Mouse (Mus musculus): Measurements from ENCODE around the gene Nupl2. TPM values are rescaled to one million over a fixed set of nuclear protein-coding genes. Genes with fewer than 3 reads are reported as not detected.

Gene Nupl2
- polyA plus RNA-seq (2014; fragmentation: Illumina TruSeq; extraction: RNeasy Lipid Tissue Mini Kit (QIAGEN cat#74804); ENCODE audit: low read depth, low replicate concordance) = 3.9 TPM

DNA sequence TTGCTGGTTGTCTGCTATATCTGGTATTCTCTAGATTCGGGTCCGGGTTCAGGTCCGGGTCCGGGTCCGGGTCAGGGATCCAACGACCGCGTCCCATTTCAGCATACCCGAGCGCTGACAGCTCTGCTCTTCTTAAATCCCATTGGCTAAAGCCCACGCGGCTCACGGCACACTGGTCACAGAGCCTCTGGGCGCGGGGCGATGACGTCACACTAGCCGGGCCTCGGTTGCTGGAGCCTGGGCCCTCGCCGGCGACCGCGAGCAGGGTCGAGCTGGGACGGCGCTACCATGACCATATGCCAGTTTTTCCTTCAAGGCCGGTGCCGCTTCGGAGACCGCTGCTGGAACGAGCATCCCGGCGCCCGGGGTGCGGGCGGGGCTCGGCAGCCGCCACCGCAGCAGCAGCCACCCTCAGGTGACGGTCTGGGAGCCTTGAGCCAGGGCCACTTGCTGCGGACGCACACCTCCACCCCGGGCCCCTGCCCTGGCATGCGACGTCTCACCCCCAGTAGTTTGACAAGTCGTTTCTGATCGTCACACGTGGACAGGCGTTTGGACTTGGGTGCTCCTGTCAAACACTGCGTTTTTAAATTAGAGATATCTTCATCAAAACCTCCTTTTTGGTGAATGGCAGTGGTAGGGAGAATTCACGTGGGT is at the start of gene Nupl2:
TSS of gene Nupl2 (plus strand) at position 175 of the 657 bp plus-strand sequence.

Other genes starting within 250 kb of the Nupl2 start
- gene Fam126a, start 134.3 kb upstream of the Nupl2 start, polyA plus RNA-seq (2014; fragmentation: Illumina TruSeq; extraction: RNeasy Lipid Tissue Mini Kit (QIAGEN cat#74804); ENCODE audit: low read depth, low replicate concordance) = 10.8 TPM
- gene Klhl7, start 64.4 kb upstream of the Nupl2 start, polyA plus RNA-seq (2014; fragmentation: Illumina TruSeq; extraction: RNeasy Lipid Tissue Mini Kit (QIAGEN cat#74804); ENCODE audit: low read depth, low replicate concordance) = 98.7 TPM
- not detected for gene Kcnh2, start 186.6 kb downstream of the Nupl2 start, polyA plus RNA-seq (2014; fragmentation: Illumina TruSeq; extraction: RNeasy Lipid Tissue Mini Kit (QIAGEN cat#74804); ENCODE audit: low read depth, low replicate concordance)
- gene Nos3, start 199.8 kb downstream of the Nupl2 start, polyA plus RNA-seq (2014; fragmentation: Illumina TruSeq; extraction: RNeasy Lipid Tissue Mini Kit (QIAGEN cat#74804); ENCODE audit: low read depth, low replicate concordance) = 0.20 TPM
- gene Atg9b, start 227.2 kb downstream of the Nupl2 start, polyA plus RNA-seq (2014; fragmentation: Illumina TruSeq; extraction: RNeasy Lipid Tissue Mini Kit (QIAGEN cat#74804); ENCODE audit: low read depth, low replicate concordance) = not detected
- 2.7 TPM for gene Abcb8, start 228.7 kb downstream of the Nupl2 start, polyA plus RNA-seq (2014; fragmentation: Illumina TruSeq; extraction: RNeasy Lipid Tissue Mini Kit (QIAGEN cat#74804); ENCODE audit: low read depth, low replicate concordance)
- gene Asic3, start 248.4 kb downstream of the Nupl2 start, polyA plus RNA-seq (2014; fragmentation: Illumina TruSeq; extraction: RNeasy Lipid Tissue Mini Kit (QIAGEN cat#74804); ENCODE audit: low read depth, low replicate concordance) = not detected

Data from kidney, adult 10 weeks (tissue).